Mouse (Mus musculus): ENCODE data around the gene Ube4b. TPM values are rescaled to one million over a fixed set of nuclear protein-coding genes. Genes with fewer than 3 reads are reported as not detected.

Ube4b gene
- polyA plus RNA-seq, 1 experiment from 2014 or later: 70.6 TPM

DNA sequence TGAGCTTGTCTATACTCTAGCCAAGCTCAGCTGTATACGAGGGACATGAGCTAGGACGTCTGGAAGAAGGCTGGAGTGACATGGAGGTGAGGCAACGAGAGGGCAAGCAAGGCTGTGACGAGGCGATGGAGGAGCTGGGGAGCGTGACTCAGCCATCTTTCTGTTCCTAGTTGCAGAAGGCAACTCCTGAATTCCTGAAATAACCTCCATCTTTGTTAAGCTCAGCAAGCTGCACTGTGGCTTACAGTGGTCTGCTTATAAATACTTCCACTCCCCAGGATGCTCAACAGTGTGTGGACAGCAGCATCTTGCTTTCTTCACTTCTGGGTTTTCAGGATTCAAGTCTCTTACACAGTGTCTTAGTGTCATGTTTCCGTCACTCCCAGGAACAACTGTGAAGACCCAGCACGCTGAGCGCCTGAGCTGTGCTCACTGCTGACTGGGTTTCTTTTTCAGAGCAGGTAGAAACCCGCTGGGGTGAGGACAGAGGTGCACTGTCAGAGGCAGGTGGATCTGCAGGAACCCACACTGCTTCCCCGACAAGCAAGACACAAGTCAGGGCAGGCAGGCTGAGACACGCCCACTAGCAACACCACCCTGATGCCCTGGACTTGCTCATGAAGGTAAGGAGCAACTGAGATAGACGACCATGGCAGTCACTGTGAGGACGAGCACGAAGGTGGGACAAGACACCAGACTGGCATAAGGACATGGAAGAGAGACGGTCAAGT, 20.7 kb downstream of the Ube4b start:
- Histone ChIP-seq H3K36me3 (ENCODE audit: control insufficient read depth, insufficient read depth, low read length) (no peaks in the 10 kb centered on the region), H3K4me2 (ENCODE audit: low read depth, low read length, severe bottlenecking) (no peak overlapping the region), H3K9ac (ENCODE audit: low read length) (no peak overlapping the region), H3K9me3 (ENCODE audit: control insufficient read depth, low read length) (no peaks in the 10 kb centered on the region; the same call in 1 of the 2 replicates), H3K4me3 (ENCODE audit: low read depth, low read length) (no peak overlapping the region), H3K27ac (ENCODE audit: low read depth, low read length) (no peak overlapping the region), H3K4me1 (replicated peaks; ENCODE audit: control insufficient read depth, insufficient read depth, low read length) (peaks cover 4% of the 10 kb centered on the region; the same call in 1 of the 2 replicates), H3K27me3 (ENCODE audit: control insufficient read depth, insufficient read depth, low read length) (no peaks in the 10 kb centered on the region)
- DNase-seq (ENCODE audit: low spot score) (no peak), ATAC-seq (replicated peaks; ENCODE audit: low FRiP score) (no peak)
- 83% methylated on average over 16 of the region's 16 CpGs for WGBS

DNA sequence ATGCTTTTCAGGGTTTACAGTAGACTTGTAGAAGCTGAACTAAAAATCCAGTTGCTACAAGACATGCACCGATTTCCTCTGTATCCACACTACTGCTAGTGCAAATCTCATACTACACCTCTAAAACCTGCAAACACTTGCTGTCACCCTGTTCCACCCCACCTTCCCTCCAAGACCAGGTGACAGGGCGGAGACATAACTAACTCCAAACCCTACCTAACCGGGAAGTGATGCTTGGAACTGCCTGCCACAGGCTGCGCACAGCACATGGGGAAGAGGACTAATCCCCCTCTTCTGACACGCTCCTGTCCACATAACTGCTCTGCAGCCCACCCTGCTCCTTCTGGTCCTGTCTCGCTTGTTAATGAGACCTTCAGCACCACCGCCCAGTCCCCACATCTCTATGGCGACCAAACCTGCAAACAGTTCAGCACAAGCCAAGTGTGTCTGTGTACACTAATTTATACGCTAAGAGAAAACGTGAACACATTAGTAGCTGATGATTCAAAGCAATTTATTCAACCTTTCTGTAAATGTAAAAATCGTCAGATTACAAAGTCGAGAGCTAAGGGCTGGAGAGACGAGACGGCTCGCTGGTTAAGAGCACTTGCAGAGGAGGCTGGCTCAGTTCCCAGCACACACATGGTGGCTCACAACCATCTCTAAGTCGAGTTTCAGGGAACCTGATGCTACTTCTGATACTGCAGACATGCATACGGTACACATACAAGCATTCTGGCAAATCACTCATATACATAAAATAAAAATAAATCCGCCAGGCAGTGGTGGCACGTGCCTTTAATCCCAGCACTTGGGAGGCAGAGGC, 21.7 kb downstream of the Ube4b start:
- DNase-seq (ENCODE audit: low spot score) (no peak), ATAC-seq (replicated peaks; ENCODE audit: low FRiP score) (no peak)
- no peak overlapping the region for H3K27ac ChIP-seq (ENCODE audit: low read depth, low read length)
- no peaks in the 10 kb centered on the region for H3K27me3 ChIP-seq (ENCODE audit: control insufficient read depth, insufficient read depth, low read length)
- H3K36me3 ChIP-seq (ENCODE audit: control insufficient read depth, insufficient read depth, low read length): no peaks in the 10 kb centered on the region
- no peak overlapping the region for H3K4me3 ChIP-seq (ENCODE audit: low read depth, low read length)
- H3K4me2 ChIP-seq (ENCODE audit: low read depth, low read length, severe bottlenecking): no peak overlapping the region
- no peaks in the 10 kb centered on the region for H3K9me3 ChIP-seq (ENCODE audit: control insufficient read depth, low read length)
- 80% methylated on average over 19 of the region's 19 CpGs for WGBS
- no peak overlapping the region for H3K9ac ChIP-seq (ENCODE audit: low read length)
- peaks cover 4% of the 10 kb centered on the region; the same call in 1 of the 2 replicates for H3K4me1 ChIP-seq (replicated peaks; ENCODE audit: control insufficient read depth, insufficient read depth, low read length)

DNA sequence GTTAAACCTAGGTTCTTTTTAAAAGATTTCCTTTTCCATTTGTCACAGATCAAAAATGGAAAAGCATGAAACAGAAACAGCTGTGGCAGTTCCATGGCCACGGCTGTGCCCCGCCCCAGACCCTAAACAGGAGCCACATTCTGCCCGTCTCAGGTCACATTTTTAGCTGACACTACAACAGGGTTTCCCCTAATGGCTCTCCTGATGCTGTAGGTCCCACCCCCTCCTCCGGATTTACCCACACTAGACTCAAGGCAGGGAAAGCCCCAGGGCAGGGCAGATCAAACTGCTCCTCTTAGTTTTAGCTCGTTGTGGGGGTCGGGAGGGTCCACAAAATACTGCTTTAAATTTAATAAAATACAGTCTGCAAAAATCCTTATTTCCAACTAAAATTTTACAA, 23.5 kb downstream of the Ube4b start:
- Histone ChIP-seq H3K9ac (ENCODE audit: low read length) (no peak overlapping the region), H3K4me1 (replicated peaks; ENCODE audit: control insufficient read depth, insufficient read depth, low read length) (peaks cover 4% of the 10 kb centered on the region; the same call in 1 of the 2 replicates)
- WGBS: 61% methylated on average over 6 of the region's 6 CpGs

DNA sequence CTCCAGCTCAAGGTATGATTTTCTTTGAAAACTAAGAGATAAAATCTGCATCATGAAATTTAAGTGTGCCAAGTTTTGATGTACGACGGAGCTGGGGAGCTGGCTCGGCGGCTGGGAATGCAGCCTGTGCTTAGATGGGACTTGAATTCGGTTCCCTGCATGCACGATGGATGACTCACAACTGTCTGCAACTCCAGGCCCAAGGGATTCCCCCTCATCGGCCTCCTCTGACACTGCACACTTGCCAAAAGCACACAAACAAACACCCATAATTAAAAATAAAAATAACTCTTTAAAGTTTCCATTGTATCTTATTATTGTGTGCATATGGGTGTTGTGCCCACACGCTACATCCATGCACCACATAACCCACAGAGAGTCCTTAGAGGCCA, 25.0 kb downstream of the Ube4b start:
- H3K4me3 ChIP-seq (ENCODE audit: low read depth, low read length): no peak overlapping the region
- H3K4me1 ChIP-seq (replicated peaks; ENCODE audit: control insufficient read depth, insufficient read depth, low read length): peaks cover 4% of the 10 kb centered on the region; the same call in 1 of the 2 replicates
- 92% methylated on average over 8 of the region's 8 CpGs for WGBS
- no peak overlapping the region for H3K27ac ChIP-seq (ENCODE audit: low read depth, low read length)
- no peaks in the 10 kb centered on the region for H3K9me3 ChIP-seq (ENCODE audit: control insufficient read depth, low read length)
- no peak for ATAC-seq (replicated peaks; ENCODE audit: low FRiP score)
- H3K27me3 ChIP-seq (ENCODE audit: control insufficient read depth, insufficient read depth, low read length): no peaks in the 10 kb centered on the region
- no peaks in the 10 kb centered on the region for H3K36me3 ChIP-seq (ENCODE audit: control insufficient read depth, insufficient read depth, low read length)
- no peak overlapping the region for H3K4me2 ChIP-seq (ENCODE audit: low read depth, low read length, severe bottlenecking)
- no peak for DNase-seq (ENCODE audit: low spot score)
- no peak overlapping the region for H3K9ac ChIP-seq (ENCODE audit: low read length)

More for the DNA sequence above, 23.5 kb downstream of the Ube4b start:
- Histone ChIP-seq H3K27me3 (ENCODE audit: control insufficient read depth, insufficient read depth, low read length) (no peaks in the 10 kb centered on the region), H3K4me2 (ENCODE audit: low read depth, low read length, severe bottlenecking) (no peak overlapping the region), H3K36me3 (ENCODE audit: control insufficient read depth, insufficient read depth, low read length) (no peaks in the 10 kb centered on the region), H3K9me3 (ENCODE audit: control insufficient read depth, low read length) (no peaks in the 10 kb centered on the region), H3K4me3 (ENCODE audit: low read depth, low read length) (no peak overlapping the region), H3K27ac (ENCODE audit: low read depth, low read length) (no peak overlapping the region)
- DNase-seq (ENCODE audit: low spot score) (no peak), ATAC-seq (replicated peaks; ENCODE audit: low FRiP score) (no peak)

DNA sequence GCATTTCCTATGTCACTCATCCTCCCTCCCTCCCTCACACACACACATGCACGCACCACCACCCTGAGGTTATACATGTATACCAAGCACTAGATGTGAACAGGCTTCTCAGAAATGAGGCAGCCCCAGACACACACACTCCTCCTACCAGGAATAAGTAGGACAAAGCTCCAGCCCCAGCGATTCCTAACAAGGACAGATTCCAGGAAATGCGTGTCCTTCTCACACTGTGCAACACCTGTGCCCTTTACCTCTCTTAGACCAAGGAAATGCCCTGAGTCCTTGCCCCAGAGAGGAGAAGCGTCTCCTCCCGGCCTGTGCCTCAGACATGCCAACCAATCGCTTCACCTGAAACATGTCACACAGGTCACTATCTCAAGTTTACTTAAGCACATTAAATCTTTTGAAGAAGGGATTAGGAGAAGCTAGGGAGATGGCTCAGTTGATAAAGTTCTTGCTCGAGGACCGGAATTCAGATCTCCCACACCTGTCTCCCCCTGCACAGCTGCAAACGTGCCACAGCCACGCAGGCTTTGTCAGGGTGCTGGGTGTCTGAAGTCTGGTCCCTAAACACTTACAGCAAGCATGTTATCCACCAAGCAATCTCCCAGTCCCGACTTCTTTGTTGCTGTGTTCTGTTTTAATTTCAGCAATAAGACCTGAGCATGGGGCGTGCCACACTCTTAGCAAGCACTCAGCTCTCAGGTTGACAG, 25.5 kb downstream of the Ube4b start:
- 87% methylated on average over 12 of the region's 12 CpGs for WGBS
- Histone ChIP-seq H3K4me3 (ENCODE audit: low read depth, low read length) (no peak overlapping the region), H3K4me1 (replicated peaks; ENCODE audit: control insufficient read depth, insufficient read depth, low read length) (peaks cover 4% of the 10 kb centered on the region; the same call in 1 of the 2 replicates), H3K36me3 (ENCODE audit: control insufficient read depth, insufficient read depth, low read length) (no peaks in the 10 kb centered on the region), H3K27me3 (ENCODE audit: control insufficient read depth, insufficient read depth, low read length) (no peaks in the 10 kb centered on the region), H3K27ac (ENCODE audit: low read depth, low read length) (no peak overlapping the region), H3K9me3 (ENCODE audit: control insufficient read depth, low read length) (no peaks in the 10 kb centered on the region), H3K4me2 (ENCODE audit: low read depth, low read length, severe bottlenecking) (no peak overlapping the region), H3K9ac (ENCODE audit: low read length) (no peak overlapping the region)
- no peak for ATAC-seq (replicated peaks; ENCODE audit: low FRiP score)
- DNase-seq (ENCODE audit: low spot score): no peak

DNA sequence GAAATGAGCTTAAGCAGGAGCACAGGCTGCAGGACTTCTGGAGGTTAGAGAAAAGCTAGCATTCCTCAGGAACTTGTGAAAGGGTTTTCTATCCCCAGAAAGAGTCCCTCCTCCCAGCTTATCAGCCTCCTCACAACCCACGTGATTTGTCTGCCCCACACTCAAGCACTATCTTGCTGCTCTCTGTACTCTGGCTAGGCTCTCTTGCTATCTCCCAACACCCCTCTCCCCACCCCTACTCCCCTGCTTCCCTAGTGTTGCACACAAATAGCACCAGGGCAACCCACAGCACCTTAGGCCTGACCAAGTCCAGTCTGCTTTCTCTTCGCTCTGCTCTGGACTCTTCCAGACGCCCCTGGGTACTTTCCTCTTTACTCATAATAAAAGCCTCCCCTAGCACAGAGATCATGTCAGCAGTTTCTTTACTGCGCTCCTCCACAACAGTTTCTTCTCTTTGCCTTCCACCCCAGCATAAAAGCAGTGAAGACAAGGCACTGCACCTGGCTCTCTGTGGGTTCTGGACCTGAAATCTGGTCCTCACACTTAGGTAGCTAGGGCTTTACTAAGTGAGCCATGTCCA, 27.1 kb downstream of the Ube4b start:
- Histone ChIP-seq H3K4me2 (ENCODE audit: low read depth, low read length, severe bottlenecking) (no peak overlapping the region), H3K9ac (ENCODE audit: low read length) (no peak overlapping the region), H3K27me3 (ENCODE audit: control insufficient read depth, insufficient read depth, low read length) (no peaks in the 10 kb centered on the region), H3K4me1 (replicated peaks; ENCODE audit: control insufficient read depth, insufficient read depth, low read length) (0 out of 2 replicates have a peak, but pooled peaks cover 4% of the 10 kb centered on the region), H3K36me3 (ENCODE audit: control insufficient read depth, insufficient read depth, low read length) (no peaks in the 10 kb centered on the region), H3K4me3 (ENCODE audit: low read depth, low read length) (no peak overlapping the region), H3K9me3 (ENCODE audit: control insufficient read depth, low read length) (no peaks in the 10 kb centered on the region), H3K27ac (ENCODE audit: low read depth, low read length) (no peak overlapping the region)
- ATAC-seq (replicated peaks; ENCODE audit: low FRiP score): no peak
- DNase-seq (ENCODE audit: low spot score): no peak
- WGBS: 72% methylated on average over 4 of the region's 4 CpGs

DNA sequence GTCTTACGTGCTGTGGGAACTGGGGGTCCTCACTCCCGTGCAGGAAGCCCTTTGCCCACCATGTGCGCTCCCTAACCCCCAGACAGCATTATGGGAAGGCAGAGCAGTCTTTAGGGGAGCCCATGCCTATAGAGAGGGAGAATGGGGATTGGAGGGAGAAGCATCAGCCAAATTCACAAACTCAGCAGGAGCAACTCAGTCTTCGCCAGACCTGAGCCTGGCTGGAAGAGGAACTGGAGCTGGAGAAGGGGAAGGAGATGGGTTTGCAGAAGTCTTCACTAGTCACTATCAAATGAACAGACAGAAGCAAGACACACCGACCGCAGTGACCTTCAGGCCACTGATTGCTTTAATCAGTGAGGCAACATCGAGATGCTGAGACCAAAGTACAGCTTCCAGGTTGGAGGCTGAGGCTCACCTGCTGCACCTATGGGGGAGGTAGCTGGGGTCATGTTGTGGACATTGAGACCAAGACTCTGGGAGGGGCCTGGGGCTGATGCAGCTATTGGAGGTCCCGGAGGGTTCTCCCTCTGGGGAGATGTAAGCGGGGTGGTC, 28.3 kb downstream of the Ube4b start:
- Histone ChIP-seq H3K9ac (ENCODE audit: low read length) (no peak overlapping the region), H3K9me3 (ENCODE audit: control insufficient read depth, low read length) (no peaks in the 10 kb centered on the region), H3K27ac (ENCODE audit: low read depth, low read length) (no peak overlapping the region), H3K4me2 (ENCODE audit: low read depth, low read length, severe bottlenecking) (no peak overlapping the region), H3K27me3 (ENCODE audit: control insufficient read depth, insufficient read depth, low read length) (no peaks in the 10 kb centered on the region), H3K4me3 (ENCODE audit: low read depth, low read length) (no peak overlapping the region), H3K4me1 (replicated peaks; ENCODE audit: control insufficient read depth, insufficient read depth, low read length) (no peaks in the 10 kb centered on the region), H3K36me3 (ENCODE audit: control insufficient read depth, insufficient read depth, low read length) (no peaks in the 10 kb centered on the region)
- 89% methylated on average over 9 of the region's 9 CpGs for WGBS
- DNase-seq (ENCODE audit: low spot score) (no peak), ATAC-seq (replicated peaks; ENCODE audit: low FRiP score) (no peak)

Data from forebrain, embryonic 11.5 days (tissue).